Mouse (Mus musculus) c-Kit-positive CD71-positive TER-119-negative erythroid progenitor cells, embryonic 14.5 days (primary cell): ENCODE data around the gene Gtf2h5.

Experiments
- DNase-seq: peaks from one replicate; pipeline ENCODE4 v3.0.0-alpha.2; 2013; ENCODE audit warnings: low read depth

Gtf2h5 gene

GRCm38 (mm10) chr17:6079287-6080122 lies at the start of gene Gtf2h5, which contains the start of gene Serac1:
Gene Gtf2h5 (plus strand): TSS chr17:6079786.
Gene Serac1 (minus strand): TSS chr17:6079741.
- DNase-seq, result peak; percentile 93

GRCm38 (mm10) chr17:6035661-6036060 lies 43.9 kb upstream of the Gtf2h5 start:
- no peak for DNase-seq

DNA sequence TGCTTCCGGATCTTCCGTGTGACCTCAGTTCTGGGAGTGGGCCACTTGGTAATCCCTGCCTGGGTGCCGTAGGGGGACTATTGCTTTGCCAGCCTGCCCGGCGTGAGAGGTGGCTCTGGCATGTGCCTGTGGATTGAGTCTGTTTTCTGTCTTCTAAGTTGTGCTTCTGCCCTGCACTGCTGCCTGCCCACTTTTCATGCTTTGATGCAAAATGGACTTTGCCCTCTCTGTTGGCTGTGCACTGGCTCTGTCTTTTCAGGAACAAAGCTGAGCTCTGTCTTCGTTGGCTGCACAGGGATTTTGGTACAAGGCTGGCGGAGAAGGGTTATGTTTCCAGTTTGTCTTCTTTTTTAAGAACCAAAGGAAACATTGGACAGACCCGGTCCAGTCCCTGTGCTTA lies 43.1 kb upstream of the Gtf2h5 start:
- no peak for DNase-seq

GRCm38 (mm10) chr17:6036872-6037271 lies 42.7 kb upstream of the Gtf2h5 start:
- no peak for DNase-seq

DNA sequence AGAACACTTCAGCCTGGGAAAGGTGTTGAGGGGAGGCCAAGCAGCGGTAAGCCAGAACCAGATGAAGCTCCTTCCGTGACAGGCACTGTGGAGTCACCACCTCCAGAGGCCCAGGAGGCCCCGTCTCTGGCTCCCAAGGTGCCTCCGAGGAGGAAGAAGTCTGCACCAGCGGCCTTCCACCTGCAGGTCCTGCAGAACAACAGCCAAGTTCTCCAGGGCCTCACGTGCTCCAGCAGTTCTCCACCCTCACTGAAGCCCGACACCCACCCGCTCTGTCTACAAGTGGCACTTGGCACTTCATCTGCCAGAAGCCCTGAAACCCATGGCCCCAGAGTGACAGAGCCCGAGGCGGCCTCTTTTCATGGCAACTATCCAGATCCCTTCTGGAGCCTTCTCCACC lies 42.1 kb upstream of the Gtf2h5 start:
- no peak for DNase-seq

DNA sequence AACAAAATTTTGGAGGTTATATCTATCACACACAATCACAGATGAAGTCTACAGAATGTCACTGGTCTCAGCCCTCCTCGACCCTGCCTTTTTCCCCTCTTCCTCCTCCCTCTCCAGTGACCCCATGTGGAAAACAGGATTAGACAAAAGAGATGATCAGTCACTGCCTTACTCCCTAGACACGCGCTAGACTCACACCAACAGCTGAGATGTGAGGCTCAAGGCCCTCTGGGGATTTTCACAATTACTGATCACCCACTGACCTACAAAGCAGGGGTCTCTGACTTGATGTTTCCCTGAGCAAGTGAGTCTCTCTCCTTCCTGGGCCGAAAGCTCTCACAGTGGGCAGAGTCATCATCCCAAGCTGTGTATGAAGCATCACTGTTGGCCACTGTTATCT lies 26.8 kb upstream of the Gtf2h5 start:
- no peak for DNase-seq

DNA sequence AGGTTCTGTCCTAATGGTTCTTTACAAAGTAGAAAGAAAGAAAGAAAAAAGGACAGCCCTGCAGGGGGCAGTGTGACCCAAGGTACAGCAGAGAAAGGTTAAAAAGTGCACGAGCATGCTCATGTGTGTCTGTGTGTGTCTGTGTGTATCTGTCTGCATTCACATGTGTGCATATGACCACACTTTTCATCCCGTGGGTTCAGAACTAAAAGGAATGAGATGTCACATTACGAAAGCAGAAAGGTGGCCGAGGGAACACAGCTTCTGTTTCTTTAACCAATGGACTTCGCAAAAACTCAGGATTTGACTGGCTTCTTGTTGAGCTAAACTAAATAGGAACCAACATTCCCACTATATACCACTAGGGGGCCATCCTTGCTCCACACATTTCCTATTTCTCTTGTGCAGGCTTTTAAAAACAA lies 24.6 kb upstream of the Gtf2h5 start:
- DNase-seq, result peak; percentile 71

DNA sequence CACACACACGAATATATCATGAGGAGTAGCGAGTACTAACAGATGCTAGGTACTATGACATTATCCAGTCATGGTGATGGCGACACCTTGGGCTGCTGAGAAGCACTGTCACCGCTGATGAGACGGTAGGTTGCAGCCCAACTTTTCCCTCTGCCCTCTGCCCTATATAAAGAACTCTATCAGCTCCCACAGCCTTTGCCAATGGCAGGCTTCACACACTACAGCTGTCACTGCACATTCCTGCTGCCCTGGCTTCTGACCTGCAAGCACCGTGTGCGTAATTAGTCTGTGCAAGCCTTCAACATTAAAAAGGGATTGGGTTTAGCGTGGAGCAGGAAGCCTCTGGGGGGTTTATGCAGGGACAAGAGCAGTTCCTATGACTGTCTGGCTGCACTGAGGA lies 16.8 kb upstream of the Gtf2h5 start:
- DNase-seq, result no peak

DNA sequence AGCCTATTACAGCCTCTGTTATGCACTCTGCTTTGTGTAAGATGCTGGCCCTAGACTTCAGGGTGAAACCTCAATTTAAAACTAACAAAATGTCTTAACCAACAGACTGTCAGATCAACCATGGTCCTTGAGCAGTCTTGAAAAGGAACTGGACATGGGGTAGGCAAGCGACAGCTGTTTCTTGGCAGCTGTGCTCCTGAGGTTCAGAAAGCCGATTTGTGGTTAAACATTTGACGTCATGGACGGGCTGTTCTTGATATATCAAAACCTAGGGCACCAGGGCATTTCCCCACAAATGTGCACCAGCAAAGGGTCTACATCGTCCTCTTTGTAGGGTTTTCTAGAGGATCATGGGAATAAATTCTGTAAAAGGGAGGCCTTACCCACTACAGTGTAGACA lies 16.1 kb upstream of the Gtf2h5 start:
- DNase-seq, result no peak

GRCm38 (mm10) chr17:6066021-6066420 lies 13.6 kb upstream of the Gtf2h5 start:
- DNase-seq, result no peak

DNA sequence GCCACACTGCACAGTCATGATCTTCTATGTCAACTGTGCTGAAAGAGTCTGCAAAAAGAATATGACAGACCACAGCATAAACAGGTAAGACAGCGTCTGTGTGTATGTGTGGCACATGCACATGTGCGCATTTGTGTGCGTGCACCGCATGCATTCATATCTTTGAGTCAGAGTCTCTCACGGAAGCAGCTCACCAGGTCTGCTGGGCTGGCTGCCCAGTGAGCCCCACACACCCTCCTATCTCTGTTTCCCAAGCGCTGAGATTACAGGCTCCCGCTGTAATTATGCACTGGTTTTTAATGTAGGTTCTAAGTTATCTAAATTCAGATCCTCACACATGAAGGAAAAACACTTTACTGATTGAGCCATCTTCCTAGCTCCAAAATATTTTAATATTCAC lies 12.0 kb upstream of the Gtf2h5 start:
- DNase-seq, result no peak

- no peak for DNase-seq
Measured at GRCm38 (mm10) chr17:6069866-6070265, 9.7 kb upstream of the Gtf2h5 start.

GRCm38 (mm10) chr17:6073405-6073804 lies 6.2 kb upstream of the Gtf2h5 start:
- no peak for DNase-seq

- DNase-seq, result no peak
Measured at GRCm38 (mm10) chr17:6083323-6083890, 3.8 kb downstream of the Gtf2h5 start.

- no peak for DNase-seq
Measured at GRCm38 (mm10) chr17:6091604-6092003, 12.0 kb downstream of the Gtf2h5 start.

DNA sequence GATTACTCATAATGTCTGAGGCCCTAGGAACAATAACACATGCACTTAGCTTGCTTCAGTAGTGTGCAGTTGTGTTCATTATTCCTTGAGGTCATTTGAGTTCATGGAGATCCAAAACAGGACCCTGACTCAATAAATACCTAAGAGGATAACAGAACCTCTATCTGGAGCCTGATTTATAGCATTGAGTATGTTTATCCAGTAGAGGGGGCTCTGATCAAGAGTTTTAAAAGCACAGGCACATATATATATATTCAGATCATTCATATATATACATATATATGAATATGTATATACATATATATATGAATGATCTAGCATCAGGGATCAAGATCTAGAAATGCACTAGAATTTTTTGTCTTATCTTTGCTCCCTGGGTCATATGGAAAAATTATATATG lies 16.0 kb downstream of the Gtf2h5 start:
- DNase-seq, result no peak

- no peak for DNase-seq
Measured at GRCm38 (mm10) chr17:6097884-6098283, 18.3 kb downstream of the Gtf2h5 start.

DNA sequence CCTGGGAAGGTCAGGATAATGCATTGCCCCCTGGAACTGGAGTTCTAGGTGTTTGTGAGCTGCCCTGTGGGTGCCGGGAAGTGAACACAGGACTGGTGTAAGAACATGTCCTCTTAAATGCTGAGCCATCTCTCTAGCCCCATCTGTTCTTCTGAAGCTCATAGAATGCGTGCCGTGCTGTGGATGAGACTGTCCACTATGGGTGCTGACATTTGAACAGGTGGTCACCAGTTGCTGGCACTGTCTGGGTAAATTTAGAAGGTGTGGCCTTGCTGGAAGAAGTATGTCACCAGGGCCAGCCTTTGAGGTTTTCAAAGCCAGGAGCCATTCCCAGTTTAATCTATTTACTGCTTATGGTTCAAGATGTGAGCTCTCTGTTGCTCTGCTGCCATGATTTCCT lies 22.7 kb downstream of the Gtf2h5 start:
- DNase-seq, result no peak

DNA sequence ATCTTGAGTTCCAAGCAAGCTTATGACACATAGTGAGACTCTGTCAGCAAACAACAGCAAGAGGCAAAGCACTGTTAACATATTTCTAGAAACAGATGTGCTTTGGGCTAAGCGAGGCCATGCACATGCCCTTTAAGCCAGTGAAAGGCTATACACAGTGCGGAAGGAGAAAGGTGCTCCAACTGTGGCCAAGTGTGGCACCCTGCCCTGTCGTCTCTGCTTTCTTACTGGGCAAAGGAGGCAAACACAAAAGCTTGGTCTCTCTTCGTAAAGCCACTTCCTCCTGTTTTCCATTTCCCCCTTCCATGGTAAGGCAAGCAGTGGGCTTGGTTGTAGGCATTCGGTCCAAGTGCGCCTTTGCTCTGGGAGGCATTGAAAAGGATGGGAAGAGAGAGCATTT lies 24.0 kb downstream of the Gtf2h5 start:
- no peak for DNase-seq

- peak; percentile 65 for DNase-seq
Measured at GRCm38 (mm10) chr17:6106361-6107014, 26.9 kb downstream of the Gtf2h5 start, which contains the start of gene Tulp4. Gene Tulp4 (plus strand): TSS chr17:6106437.

DNA sequence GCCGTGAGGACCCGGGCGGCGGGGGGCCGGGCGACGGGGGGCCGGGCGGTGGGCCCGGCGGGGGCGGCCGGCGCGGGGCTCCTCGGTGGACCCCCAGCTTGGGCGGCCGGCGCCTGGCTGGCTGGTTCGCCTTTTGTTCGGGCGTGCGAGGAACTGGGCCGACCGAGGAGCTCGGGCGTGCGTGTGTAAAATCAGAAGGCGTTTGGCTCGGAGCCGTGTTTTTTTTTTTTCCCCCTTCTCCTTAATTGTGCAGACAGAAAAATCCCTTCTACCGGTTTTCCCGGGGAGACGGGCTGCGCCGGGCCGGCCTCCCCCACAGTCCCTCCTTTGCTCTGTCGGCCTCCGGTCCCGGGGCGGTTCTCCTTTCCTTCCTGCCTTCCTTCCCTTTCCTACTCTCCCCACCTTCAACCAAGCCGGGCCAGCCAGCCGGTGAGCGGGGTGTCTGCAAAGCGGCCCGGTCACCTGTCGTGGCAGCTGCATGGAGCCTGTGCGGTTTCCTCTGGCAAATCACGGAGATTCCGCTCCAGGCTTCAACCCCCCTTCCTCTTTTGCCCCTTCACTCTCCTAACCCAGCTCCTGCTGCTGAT lies 27.5 kb downstream of the Gtf2h5 start:
- DNase-seq, result no peak

DNA sequence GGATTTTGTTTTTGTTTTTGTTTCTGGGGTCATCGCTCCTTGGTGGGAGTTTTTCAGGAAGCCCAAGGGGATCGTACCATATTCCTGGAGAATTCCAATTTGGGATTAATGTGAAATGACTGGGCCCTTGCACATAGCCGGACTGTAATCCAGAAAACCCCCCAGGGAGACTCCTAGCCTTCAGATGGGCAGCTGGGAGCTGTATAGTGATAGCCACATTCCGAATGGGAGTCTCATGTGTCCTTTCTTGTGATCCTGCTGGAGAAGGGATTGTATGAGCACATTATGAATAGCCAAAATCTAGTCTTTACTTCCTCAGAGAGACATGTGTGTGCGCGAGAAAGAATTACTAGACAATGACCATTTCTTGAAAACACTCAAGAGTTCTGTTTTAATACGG lies 28.6 kb downstream of the Gtf2h5 start:
- DNase-seq, result no peak

DNA sequence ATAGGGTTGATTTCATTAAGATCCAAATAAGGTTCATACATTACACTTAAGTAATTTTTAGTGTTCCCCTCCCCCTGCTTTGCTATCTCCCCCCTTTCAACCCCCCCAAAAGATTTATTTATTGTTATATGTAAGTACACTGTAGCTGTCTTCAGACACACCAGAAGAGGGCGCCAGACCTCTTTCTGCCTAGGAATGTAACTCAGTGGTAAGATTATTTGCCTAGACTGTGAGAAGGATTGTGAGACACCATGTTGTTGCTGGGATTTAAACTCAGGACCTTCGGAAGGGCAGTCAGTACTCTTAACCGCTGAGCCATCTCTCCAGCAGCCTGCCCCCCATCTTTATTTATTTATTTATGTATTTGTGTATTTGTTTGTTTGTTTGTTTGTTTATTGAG lies 31.4 kb downstream of the Gtf2h5 start:
- no peak for DNase-seq
